In genomic region chr11:108150410-108150809, GRCm38 (mm10) we compare ENCODE assay signal across 9 mouse cellular contexts.
DNase-seq lines count a peak whose midpoint lies in the region; ATAC-seq and TF ChIP-seq lines count a peak whose summit lies in the region.
"Had no signal": no experiment of that assay in that cellular context is flagged by ENCODE, and none has a peak within 500 bp of the region (broad histone marks: within the 10 kb centered on the region; RNA-seq: fewer than 3 reads in every experiment).

No protein-coding gene starts in this region.

- no peak overlapping the region for H3K4me2 ChIP-seq in neural tube, embryonic 14.5 days (ENCODE audit: low read depth, low read length)
- no peak overlapping the region for H3K4me2 ChIP-seq in liver, postnatal 0 days (ENCODE audit: low read depth, low read length)

- H3K9me3 ChIP-seq in neural tube, embryonic 14.5 days (ENCODE audit: control insufficient read depth, low read length) = no peaks in the 10 kb centered on the region
- no peaks in the 10 kb centered on the region for H3K9me3 ChIP-seq in liver, postnatal 0 days (ENCODE audit: low read length)

- ATAC-seq in neural tube, embryonic 14.5 days (ENCODE audit: low read depth) = peak; percentile 41; the same call in 1 of the 2 replicates
- ATAC-seq in liver, postnatal 0 days = no peak

- DNase-seq in kidney, postnatal 4 days = peak; percentile 43 to 55
- no peak for DNase-seq in kidney, adult 8-10 months
- peak; percentile 52 for DNase-seq in embryo, embryonic 11 days
- peak; percentile 95 for DNase-seq in heart, adult 11 months
- peak; percentile 85 to 92 for DNase-seq in layer of hippocampus, adult 8-10 months (ENCODE audit: low spot score in 2 of 2)
- DNase-seq in liver, postnatal 0 days = no peak
- no peak for DNase-seq in lung, adult 18-20 months

- no peak overlapping the region for H3K27ac ChIP-seq in neural tube, embryonic 14.5 days (ENCODE audit: low read depth, low read length)
- H3K27ac ChIP-seq in liver, postnatal 0 days (ENCODE audit: low read depth) = no peak overlapping the region

- no peaks in the 10 kb centered on the region for H3K27me3 ChIP-seq in neural tube, embryonic 14.5 days (ENCODE audit: control insufficient read depth, insufficient read depth, low read length)
- no peaks in the 10 kb centered on the region for H3K27me3 ChIP-seq in liver, postnatal 0 days (ENCODE audit: insufficient read depth, low read length)

- no peak overlapping the region for H3K9ac ChIP-seq in neural tube, embryonic 14.5 days (replicated peaks; ENCODE audit: low read depth, low read length)
- H3K9ac ChIP-seq in liver, postnatal 0 days (replicated peaks) = no peak overlapping the region

- no peak overlapping the region for H3K4me3 ChIP-seq in neural tube, embryonic 14.5 days (ENCODE audit: low read depth, low read length)
- H3K4me3 ChIP-seq in liver, postnatal 0 days (ENCODE audit: low read depth, low read length) = no peak overlapping the region
- H3K4me3 ChIP-seq: erythroblast, embryonic 14.5 days had no signal

- 36% methylated on average over 7 of the region's 7 CpGs for WGBS in neural tube, embryonic 14.5 days
- 67% methylated on average over 7 of the region's 7 CpGs for WGBS in liver, postnatal 0 days (ENCODE audit: insufficient replicate concordance)

- TF ChIP-seq EP300 in liver, postnatal 0 days (IDR thresholded peaks at IDR 0.05; ENCODE audit: low read depth) = no peak

- no peaks in the 10 kb centered on the region for H3K36me3 ChIP-seq in neural tube, embryonic 14.5 days (ENCODE audit: control insufficient read depth, insufficient read depth, low read length)
- no peaks in the 10 kb centered on the region for H3K36me3 ChIP-seq in liver, postnatal 0 days (replicated peaks; ENCODE audit: insufficient read depth, low read length)

- H3K4me1 ChIP-seq in neural tube, embryonic 14.5 days (ENCODE audit: control insufficient read depth, insufficient read depth, low read length) = peaks cover 7% of the 10 kb centered on the region; the same call in 1 of the 2 replicates
- peaks cover 11% of the 10 kb centered on the region; the same call in 1 of the 2 replicates for H3K4me1 ChIP-seq in liver, postnatal 0 days (ENCODE audit: insufficient read depth)

- no peak for TF ChIP-seq CTCF in liver, postnatal 0 days (IDR thresholded peaks at IDR 0.05; ENCODE audit: low read depth)

Comparison
In these comparisons a context has a peak if more than half of its experiments do, and no peak if none do; other contexts are left out.
1. DNase-seq: peak in kidney, postnatal 4 days (2 of 2), embryo, embryonic 11 days (single experiment), heart, adult 11 months (single experiment) and layer of hippocampus, adult 8-10 months (2 of 2); none in kidney, adult 8-10 months (0 of 2), liver, postnatal 0 days (single experiment) and lung, adult 18-20 months (0 of 2).